Mouse (Mus musculus) MEL (cell line): ENCODE results near the gene Sparcl1.

ENCODE experiments used
- CTCF ChIP-seq, 3 experiments: IDR thresholded peaks in 2 of 3; conservative IDR thresholded peaks in 1 of 3; 2 replicates each; pipeline ENCODE4 v1.5.1; 2011 to 2012; ENCODE audit warnings: low read length in 3 of 3, low read depth in 2 of 3, mild to moderate bottlenecking in 2 of 3, improper control_type of control experiment in 1 of 3, inconsistent platforms in 1 of 3, mixed read lengths in 1 of 3, moderate library complexity in 1 of 3; ENCODE audit not compliant: control insufficient read depth in 1 of 3, insufficient read depth in 1 of 3, poor library complexity in 1 of 3, severe bottlenecking in 1 of 3
- E2F4 ChIP-seq: IDR thresholded peaks from 2 replicates; pipeline ENCODE4 v1.6.1; 2011; ENCODE audit warnings: low read depth, low read length, improper control_type of control experiment, borderline replicate concordance
- JUND ChIP-seq: IDR thresholded peaks from 2 replicates; pipeline ENCODE4 v1.6.1; 2011; ENCODE audit warnings: low read depth, mild to moderate bottlenecking, improper control_type of control experiment, low read length
- MYC ChIP-seq: IDR thresholded peaks from 2 replicates; pipeline ENCODE4 v1.6.1; 2011; ENCODE audit warnings: low read depth, mild to moderate bottlenecking, low read length, improper control_type of control experiment, moderate library complexity
- POLR2A ChIP-seq, 2 experiments: IDR thresholded peaks; 2 replicates each; pipeline ENCODE4 v1.6.1; 2011 to 2012; ENCODE audit warnings: low read length in 2 of 2, mild to moderate bottlenecking in 2 of 2, control low read depth in 1 of 2, improper control_type of control experiment in 1 of 2, low read depth in 1 of 2, moderate library complexity in 1 of 2; ENCODE audit not compliant: control insufficient read depth in 1 of 2, insufficient read depth in 1 of 2, poor library complexity in 1 of 2
- TAL1 ChIP-seq: IDR thresholded peaks from 2 replicates; pipeline ENCODE4 v1.6.1; 2012; ENCODE audit warnings: mild to moderate bottlenecking, inconsistent platforms, low read length, moderate library complexity, mixed read lengths
- USF2 ChIP-seq, 2 experiments: IDR thresholded peaks; 2 replicates each; pipeline ENCODE4 v1.6.1; 2011 to 2012; ENCODE audit warnings: improper control_type of control experiment in 2 of 2, low read length in 2 of 2, borderline replicate concordance in 1 of 2, inconsistent platforms in 1 of 2, low read depth in 1 of 2, mild to moderate bottlenecking in 1 of 2; ENCODE audit not compliant: insufficient read depth in 1 of 2
- ZNF384 ChIP-seq: IDR thresholded peaks from 2 replicates; pipeline ENCODE4 v1.6.1; 2012; ENCODE audit warnings: low read depth, mild to moderate bottlenecking, inconsistent platforms, low read length, improper control_type of control experiment

GRCm38 (mm10) chr5:104089751-104090150 lies 23.8 kb downstream of the Sparcl1 start:
- TF ChIP-seq ZNF384 (no peak), MYC (no peak), USF2 (IDR thresholded peaks at IDR 0.05; ENCODE audit: borderline replicate concordance in 1 of 2, insufficient read depth in 1 of 2, low read depth in 1 of 2, low read length in 2 of 2) (no peak), E2F4 (no peak), TAL1 (no peak), POLR2A (IDR thresholded peaks at IDR 0.05; ENCODE audit: control insufficient read depth in 1 of 2, insufficient read depth in 1 of 2, low read depth in 1 of 2, low read length in 2 of 2, poor library complexity in 1 of 2) (no peak), CTCF (IDR thresholded peaks at IDR 0.05 in 2 of 3, conservative IDR thresholded peaks at IDR 0.05 in 1 of 3; ENCODE audit: control insufficient read depth in 1 of 3, insufficient read depth in 1 of 3, low read depth in 2 of 3, low read length in 3 of 3, poor library complexity in 1 of 3, severe bottlenecking in 1 of 3) (no peak), JUND (no peak)
